Mouse (Mus musculus) heart, adult 2 months (tissue): Measurements from ENCODE around the gene Zbtb25.

Experiments used
- CTCF ChIP-seq: fragments of 200-600 bp; IDR thresholded peaks from 2 replicates; pipeline ENCODE4 v1.8.1; 2022; ENCODE audit warnings: antibody characterized with exemption, mild to moderate bottlenecking, moderate library complexity
- EP300 ChIP-seq: fragments of 200-500 bp; IDR thresholded peaks from 2 replicates; pipeline ENCODE4 v1.6.1; 2011; ENCODE audit warnings: low read depth, low read length, control low read depth; ENCODE audit not compliant: insufficient read depth
- POLR2A ChIP-seq: fragments of 200-500 bp; IDR thresholded peaks from 2 replicates; pipeline ENCODE4 v1.6.1; 2011; ENCODE audit warnings: mild to moderate bottlenecking, low read depth, low read length, control low read depth; ENCODE audit not compliant: insufficient read depth

GRCm38 (mm10) chr12:76318282-76319212 lies 50.9 kb downstream of the Zbtb25 start:
- no peak for TF ChIP-seq EP300
- no peak for TF ChIP-seq CTCF
- no peak for TF ChIP-seq POLR2A
